Mouse (Mus musculus) right cerebral cortex, postnatal 25 days (tissue): Measurements from ENCODE around the gene Fhl3.
"Not testable (repeated sequence)": the region's sequence is repeated elsewhere in the genome, so short reads cannot be mapped to it uniquely, and the experiment has no call there.

Experiments used
- DNase-seq: peaks from one replicate; pipeline ENCODE4 v3.0.0; 2022

Fhl3 gene

DNA sequence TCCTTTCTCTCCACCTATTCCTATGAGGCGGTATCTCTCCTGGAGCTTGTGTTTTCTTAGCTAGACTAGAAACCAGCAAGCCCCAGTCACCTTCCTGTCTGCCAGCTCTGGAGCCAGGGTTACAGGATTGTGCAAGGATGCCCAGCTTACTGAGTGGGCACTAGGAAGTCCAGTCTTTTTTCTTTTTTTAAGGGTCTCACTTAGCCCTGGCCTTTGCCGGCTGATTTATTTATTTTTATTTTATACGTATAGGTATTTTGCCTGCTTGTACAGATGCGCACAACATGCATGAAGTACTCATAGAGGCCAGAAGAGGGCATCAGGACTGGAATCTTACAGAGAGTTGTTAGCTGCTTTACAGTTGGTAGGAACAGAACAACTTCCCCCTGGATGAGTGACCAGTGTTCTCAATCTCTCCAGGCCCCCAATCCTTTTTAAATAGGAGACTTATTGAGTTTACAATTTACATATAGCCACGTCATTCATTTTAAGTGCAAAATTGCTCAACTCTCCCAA is 10.3 kb downstream of the Fhl3 start:
- DNase-seq: peak; percentile 17

DNA sequence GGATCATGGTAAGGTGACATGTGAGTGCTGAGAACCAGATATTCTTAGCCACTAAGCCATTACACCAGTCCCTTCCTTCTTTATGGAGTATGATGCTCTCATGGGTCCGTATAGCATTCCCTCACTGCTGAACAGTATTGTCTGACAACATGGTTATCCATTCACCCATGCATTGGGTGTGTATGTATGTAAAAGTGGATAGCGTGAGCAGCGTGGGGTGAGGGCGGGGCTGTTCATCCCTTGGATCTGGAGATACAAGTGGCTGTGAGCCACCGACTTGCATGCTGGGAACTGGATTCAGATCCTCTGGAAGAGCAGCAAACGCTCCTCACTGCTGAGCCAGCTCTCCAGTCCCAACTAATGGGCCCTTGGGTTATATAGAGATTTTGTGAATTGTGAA is 12.1 kb downstream of the Fhl3 start:
- DNase-seq: no peak

DNA sequence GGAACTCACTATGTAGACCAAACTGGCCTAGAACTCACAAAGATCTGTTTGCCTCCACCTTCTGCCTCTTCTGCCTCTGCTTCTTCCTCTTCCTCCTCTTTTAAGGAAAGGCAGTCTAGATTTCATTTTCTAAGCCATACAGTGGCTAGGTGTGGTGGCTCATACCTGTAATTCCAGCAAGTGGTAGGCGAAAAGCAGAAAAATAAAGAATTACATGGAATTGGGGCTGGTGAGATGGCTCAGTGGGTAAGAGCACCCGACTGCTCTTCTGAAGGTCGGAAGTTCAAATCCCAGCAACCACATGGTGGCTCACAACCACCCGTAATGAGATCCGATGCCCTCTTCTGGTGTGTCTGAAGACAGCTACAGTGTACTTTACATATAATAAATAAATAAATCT is 13.3 kb downstream of the Fhl3 start:
- not testable (repeated sequence) for DNase-seq

DNA sequence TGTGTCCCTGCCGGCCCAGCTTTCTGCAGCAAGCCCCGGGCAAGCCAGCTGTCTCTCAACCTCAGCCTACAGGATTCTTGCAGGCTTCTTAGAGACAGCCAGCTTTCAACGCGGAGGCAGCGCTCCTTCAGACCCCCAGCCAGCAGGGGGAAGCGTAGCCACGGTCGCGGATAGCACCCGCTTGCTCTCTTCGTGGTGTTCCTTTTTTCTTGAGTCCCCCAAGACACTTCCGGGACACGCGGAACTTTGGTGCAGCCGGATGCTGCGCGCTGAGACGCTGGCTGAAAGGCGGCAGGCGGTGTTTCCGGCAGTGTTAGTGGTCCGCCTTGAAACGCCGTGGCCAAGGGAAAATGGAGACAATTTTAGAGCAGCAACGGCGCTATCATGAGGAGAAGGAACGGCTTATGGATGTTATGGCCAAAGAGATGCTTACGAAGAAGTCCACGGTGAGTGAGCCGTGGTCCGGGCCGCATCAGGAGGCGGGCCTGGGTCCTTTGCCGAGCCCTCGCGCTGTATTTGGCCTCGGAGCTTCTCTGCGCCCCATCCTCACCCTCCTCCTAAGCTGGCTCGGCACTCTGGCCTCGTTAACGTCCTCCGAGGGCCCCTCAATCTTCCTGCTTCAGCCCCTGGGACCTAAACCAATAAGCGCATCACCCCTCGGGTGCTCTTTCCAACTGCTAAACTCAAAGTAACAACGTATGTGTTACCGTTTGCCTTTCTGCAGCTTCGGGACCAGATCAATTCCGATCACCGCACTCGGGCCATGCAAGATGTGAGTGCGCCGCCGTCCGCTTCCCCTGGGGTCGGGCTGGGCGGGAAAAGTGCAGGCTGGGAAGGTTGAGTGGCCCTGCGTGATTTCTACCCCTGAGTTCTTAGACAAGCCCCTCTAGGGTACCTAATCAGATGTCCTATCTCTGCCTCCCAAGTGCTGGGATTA is 14.3 kb downstream of the Fhl3 start, which contains the start of gene Sf3a3:
Gene Sf3a3 (plus strand): TSS at position 232 of the 937 bp plus-strand sequence.
- peak; percentile 94 for DNase-seq

DNA sequence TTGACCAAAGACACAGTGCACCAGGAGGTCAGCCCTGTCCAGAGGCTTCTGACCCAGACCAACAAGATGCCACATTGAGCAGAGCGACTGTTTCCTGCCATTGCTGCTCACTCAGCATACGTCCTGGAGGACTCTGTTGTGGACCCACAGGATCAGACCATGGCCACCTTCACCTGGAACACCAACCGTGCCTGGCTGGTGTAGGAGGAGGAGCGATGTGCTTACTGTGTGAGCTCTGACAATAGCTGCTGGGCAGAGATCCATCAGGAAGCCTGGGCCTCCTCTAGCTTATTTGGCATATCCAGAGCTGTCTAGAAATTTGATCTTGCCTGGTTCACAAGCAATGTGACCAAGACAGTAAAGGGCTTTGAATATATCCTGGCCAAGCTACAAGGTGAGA is 18.6 kb downstream of the Fhl3 start:
- DNase-seq: no peak

DNA sequence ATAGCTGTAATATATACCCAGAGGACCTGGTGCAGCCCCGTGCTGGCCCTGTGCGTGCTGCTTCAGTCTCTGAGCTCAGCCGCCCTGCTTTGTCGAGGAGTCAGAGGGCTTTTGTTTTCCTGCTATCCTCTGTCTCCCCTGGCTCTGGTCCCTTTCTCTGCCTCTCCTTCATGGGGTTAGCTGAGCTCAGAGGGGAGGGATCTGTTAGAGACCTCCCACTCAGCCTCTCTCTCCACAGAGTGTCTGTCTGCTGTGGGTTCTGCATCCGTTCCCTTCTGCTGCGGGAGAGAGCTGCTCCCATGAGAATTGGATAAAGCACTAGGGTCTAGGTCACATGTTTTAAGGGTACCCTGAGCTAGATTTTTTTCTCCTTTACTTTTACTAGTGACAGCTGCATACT is 25.6 kb downstream of the Fhl3 start:
- no peak for DNase-seq

DNA sequence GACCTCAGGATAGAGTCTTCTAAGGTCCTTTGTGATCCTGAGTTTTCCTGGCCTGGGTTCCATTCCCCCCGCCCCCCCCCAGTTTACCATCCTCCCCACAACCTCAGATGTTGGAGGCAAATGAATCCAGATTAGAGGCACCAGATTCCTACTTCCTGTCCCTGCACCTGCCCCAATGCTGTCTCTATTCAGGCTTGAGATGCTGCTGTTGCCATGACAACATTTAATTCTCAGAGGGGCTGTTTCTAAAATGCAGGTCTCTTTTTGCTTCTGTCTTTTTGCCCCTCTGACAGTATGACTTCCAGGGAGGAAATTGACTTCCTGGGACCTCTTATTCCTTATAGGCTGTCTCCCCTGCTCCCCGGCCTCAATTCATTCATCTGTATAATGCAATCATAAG is 36.5 kb downstream of the Fhl3 start:
- DNase-seq: no peak

DNA sequence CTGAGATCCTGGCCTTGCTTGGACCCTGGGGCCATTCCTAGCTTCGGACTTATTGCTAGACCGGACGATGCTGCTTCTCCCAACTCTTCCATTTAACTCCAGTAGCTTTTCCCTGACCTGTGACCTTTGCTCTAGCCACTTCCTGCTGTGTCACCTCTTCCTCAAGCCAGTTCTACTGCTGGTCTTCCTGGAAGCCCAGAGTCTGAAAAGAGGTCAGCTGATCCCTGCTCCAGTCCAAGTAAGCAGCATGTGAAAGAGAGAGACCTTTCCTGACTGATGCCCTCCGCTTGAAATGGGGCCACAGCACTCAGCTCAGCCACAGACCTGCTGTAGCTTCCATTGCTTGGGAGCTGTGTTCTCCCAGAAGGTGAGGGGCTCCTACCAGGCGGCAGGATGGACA is 37.0 kb downstream of the Fhl3 start:
- no peak for DNase-seq

DNA sequence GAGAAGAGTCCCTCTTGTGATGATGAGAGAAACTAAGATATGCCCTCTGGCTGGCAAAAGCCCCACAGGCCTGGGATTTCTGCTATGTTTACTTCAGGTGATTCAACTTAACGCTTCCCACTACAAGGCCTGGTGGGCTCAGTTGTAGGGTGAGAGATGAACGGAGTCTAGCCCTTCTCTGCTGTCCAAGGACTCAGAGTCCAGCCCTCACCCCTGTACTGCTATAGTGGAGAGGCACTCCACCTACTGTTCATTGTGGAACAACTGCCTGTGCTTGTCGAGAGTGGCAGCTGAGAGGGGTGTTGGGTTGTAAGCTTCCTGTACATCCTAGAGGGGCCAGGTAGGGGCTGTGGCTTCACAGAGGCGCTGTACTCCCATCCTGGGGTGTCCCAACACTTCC is 37.5 kb downstream of the Fhl3 start:
- DNase-seq: no peak

DNA sequence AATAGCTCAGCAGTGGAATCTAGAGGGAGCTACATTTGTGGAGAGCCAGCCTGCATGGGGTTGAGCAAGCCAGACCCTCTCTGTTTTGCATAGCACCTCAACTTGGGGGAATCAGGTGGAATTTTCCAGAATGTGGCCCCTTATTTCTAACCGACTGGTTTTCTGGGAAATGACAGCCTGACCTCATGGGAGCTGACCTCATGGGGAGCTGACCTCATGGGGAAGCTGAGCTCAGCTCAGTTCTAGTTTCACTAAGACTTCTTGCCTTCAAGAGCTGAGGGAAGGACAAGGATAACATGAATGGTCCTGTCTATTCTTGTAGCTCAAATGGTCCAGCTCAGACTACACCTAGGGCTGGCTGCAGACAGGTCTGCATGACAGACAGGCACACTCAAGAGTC is 38.3 kb downstream of the Fhl3 start:
- no peak for DNase-seq

DNA sequence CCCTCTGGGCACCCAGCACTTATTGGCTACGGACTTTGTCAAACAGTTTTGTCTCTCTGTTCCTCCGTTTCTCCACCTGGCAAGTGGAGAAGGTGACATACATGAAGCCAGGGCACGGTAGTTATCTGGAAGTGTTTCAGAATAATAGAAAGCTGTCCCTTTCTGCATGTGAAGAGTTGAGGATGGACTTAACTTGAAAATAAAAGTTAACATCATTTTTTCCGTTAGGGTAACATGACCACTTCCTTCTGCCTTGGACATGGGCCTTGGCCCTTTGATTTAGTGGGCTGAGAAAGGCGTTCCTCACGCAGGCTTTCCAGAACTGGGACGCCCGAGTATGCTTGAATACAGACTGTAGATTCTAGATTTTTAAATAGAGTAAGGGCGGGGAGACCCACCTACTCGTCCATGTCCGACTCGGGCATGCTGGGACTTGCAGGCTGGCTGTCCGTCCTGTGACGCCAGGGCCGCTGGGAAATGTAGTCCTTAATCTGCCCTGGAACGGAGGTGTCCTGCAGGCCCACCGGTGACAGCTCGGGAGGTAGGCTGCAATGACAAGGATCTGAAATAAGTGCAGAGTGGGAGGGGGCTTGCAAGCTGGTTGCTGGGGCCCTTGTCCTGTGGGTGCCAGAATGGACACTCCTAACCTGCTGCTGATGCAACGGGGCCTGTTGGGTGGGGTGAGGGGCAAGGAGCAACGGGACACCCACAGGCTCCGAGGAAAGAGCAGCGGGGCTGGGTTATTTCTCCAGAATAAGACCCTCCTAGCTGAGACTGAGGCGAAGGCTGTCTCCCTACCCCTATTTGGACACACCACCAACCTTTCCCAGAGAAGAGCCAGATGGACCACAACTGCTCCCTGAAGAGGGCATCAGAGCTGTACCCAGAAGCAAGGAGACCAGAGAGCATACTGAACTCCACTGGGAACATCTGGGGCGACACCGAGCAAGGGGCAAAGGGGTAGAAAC is 41.2 kb downstream of the Fhl3 start, which contains the start of gene Inpp5b:
Gene Inpp5b (plus strand): TSS at position 475 of the 968 bp plus-strand sequence.
- DNase-seq: peak; percentile 86

DNA sequence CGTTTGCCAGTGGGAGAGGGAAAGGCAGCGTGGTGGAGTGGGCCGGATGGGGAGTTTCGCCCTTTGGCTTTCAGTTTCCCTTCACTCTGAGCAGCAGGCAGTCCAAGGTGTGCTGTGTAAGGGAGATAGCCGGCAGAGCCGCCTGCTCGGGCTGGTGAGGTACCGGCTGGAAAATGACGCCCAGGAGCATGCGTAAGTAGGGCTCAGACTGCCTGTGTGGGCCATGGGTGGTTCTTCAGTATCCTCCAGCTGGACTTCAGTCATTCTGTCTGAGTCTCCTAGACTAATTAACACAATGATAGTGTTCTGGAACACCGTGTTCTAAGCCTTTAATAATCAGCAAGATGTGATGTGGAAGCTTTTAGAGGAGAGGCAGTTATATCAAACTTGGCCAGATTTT is 42.3 kb downstream of the Fhl3 start:
- no peak for DNase-seq

DNA sequence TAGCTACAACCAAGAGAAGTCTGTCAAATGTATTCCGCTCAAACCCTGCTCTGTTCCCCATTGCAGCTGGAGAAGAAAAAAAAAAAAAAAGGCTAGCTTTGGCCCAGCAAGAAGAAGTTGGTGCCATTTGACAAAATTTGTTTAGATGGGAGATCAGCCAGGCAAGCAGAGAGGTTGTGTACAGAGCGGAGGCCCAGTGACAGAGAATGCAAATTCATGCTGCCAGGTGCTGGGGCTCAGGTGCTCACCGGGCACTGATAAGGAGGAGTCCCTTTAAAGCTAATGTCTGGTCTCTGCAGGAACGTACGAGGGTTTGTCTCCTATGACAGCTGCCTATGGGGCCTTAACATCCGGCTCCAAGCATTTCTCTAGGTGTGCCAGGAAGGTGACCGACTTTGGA is 46.1 kb downstream of the Fhl3 start:
- no peak for DNase-seq

DNA sequence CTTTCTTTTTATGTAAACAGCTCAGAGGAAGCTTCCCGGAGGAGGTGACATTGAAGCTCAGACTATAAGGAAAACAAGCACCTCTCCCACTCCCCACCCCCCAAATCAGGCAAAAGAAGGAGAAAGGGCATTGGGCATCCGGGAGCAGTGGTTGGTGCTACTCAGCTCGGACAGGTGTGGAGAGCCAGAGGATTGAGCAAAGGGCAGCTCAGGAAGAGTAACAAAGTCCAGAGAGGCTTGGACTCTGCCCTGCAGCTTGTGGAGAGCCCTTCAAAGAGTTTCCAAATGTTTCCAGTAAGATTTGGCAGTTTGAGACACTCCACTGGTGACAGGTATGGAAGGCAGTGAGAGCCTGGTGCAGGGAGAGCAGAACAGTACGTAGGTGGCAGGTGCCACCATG is 47.4 kb downstream of the Fhl3 start:
- no peak for DNase-seq

DNA sequence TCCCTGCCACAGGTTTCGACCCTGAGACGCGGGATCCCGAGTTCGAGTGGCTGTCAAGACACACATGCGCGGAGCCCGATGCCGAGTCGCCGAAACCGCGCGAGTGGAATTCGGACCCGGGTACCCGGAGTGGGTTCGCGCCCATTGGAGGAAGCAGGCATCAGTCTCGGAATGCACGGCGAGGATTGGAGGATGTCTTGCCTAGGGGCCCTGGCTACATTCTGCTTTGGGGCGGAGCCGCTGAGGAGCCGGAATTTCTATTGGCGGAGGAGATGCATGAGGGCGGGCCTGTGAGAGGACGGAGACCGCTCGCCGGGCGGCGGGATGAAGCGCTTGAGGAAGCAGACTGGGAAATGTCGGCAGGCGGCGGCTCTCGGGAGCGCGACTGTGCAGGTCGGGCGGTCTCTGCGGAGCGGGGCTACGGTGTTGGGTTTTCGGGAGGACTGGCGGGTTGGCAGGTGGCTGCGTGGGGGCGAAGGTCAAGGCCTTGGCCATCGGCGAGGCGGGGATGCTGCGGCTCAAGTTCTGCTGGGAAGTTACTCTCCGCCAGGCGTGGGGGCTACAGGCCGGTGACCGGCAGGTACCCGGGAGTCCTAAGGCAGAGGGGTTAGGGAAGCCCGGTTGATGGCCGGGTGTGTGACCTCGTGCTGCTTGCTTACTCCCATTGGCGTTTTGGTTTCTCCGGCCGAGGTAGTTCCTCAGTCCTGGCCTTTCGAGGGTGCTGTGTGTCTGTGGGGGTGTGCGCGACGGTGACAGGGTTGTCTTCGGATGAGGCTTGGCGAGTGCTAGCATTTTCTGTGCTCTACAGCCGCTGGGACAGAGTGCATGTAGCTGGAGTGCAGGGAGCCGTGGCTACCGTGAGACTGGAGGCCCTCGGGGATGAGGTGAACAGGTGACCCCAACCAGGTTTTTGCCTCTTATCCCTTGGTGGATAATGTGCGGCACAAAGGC is 51.1 kb downstream of the Fhl3 start:
- peak; percentile 98 for DNase-seq

DNA sequence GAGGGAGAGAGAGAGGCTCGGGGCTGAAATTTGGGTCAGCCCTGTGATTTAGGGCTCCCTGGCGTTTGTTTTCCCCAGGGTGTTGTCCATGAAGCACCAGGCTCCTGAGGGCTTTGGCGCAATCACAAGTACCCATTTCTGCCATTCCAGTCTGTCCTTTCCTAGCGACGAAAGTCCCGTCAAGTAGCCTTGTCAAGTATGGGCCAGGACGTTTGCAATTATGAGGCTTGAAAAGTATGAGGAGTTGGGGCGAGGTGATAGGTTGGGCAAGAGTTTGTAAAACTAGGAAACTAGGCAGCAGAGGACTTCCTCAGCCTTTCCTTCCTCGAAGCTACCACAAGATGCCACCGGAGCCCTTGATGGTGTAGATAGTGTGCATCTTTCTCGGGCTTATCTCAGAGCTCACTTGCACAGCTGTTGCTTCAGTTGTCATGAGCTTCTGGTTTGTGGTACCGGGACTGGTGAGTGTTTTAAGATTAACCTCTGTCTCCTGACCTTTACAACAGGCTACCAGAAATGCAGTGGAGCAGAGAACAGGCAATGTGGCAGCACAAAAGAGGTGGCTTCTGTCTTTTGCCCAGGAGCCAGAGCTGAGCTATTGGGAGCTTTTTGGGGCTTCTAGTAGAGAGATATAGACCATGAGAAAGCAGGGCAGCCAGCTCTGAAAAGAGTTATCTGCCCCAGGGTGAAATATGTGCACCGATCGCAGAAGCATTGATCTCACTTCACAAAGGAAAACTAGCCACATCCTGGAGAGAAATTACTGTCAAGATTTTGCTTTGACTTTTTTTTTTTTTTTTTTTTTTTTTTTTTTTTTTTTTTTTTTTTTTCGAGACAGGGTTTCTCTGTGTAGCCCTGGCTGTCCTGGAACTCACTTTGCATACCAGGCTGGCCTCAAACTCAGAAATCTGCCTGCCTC is 52.0 kb downstream of the Fhl3 start:
- DNase-seq: no peak

DNA sequence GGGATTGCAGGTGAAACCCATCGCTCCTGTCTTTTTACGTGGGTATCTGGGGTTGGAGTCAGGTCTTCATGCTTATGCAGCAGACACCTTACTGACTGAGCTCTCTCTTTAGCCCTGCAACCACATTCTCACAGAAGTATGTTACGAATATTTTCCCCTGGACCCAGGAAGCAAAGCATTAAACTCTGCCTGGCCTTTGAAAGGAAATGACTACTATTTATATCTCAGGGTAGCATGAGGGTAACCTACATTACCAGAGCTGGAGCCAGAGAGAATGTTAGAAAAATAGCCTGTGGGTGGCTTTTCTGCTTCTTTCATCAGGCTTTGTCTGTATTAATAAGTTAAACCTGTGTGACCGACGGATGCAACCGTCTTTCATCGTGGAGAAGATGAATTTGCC is 55.0 kb downstream of the Fhl3 start:
- no peak for DNase-seq
